Mouse (Mus musculus) intestine, embryonic 14.5 days (tissue): Measurements from ENCODE around the gene Ret. TPM values are rescaled to one million over a fixed set of nuclear protein-coding genes. Genes with fewer than 3 reads are reported as not detected.

ENCODE experiments used
- ATAC-seq: fragments of 200-750 bp; cut with Nextera tagmentation; replicated peaks from 2 replicates; pipeline ENCODE4 v1.8.0; 2017; ENCODE audit warnings: low read depth, moderate number of reproducible peaks, moderate TSS enrichment, moderate library complexity; ENCODE audit not compliant: low FRiP score, low TSS enrichment
- DNase-seq: peaks from one replicate; pipeline ENCODE4 v3.0.0-alpha.2; 2018; ENCODE audit warnings: low spot score
- H3K27ac ChIP-seq: fragments of 300-500 bp; sonication (generic); 2 replicates; pipeline ENCODE4 v1.5.1; 2014; ENCODE audit warnings: low read depth, mild to moderate bottlenecking, control low read depth
- H3K27me3 ChIP-seq: fragments of 300-500 bp; sonication (generic); replicated peaks from 2 replicates; pipeline ENCODE4 v1.6.1; 2014; ENCODE audit warnings: low read length, control low read depth; ENCODE audit not compliant: control insufficient read depth, insufficient read depth
- H3K36me3 ChIP-seq: fragments of 300-500 bp; sonication (generic); 2 replicates; pipeline ENCODE4 v1.6.1; 2014; ENCODE audit warnings: low read length, control low read depth; ENCODE audit not compliant: control insufficient read depth, insufficient read depth
- H3K4me1 ChIP-seq: fragments of 300-500 bp; sonication (generic); replicated peaks from 2 replicates; pipeline ENCODE4 v1.6.1; 2014; ENCODE audit warnings: low read length, control low read depth, mixed read lengths; ENCODE audit not compliant: control insufficient read depth, insufficient read depth
- H3K4me2 ChIP-seq: fragments of 300-500 bp; sonication (generic); 2 replicates; pipeline ENCODE4 v1.6.1; 2014; ENCODE audit warnings: low read length
- H3K4me3 ChIP-seq: fragments of 300-500 bp; sonication (generic); 2 replicates; pipeline ENCODE4 v1.5.1; 2014; ENCODE audit warnings: low read depth, low read length, control low read depth, mixed read lengths
- H3K9ac ChIP-seq: fragments of 300-500 bp; sonication (generic); 2 replicates; pipeline ENCODE4 v1.6.1; 2014; ENCODE audit warnings: mild to moderate bottlenecking, low read length
- H3K9me3 ChIP-seq: fragments of 300-500 bp; sonication (generic); 2 replicates; pipeline ENCODE4 v1.6.1; 2016; ENCODE audit warnings: low read length, control low read depth; ENCODE audit not compliant: control insufficient read depth
- WGBS: fragments of 180-500 bp; shearing (Covaris S2); extraction: QIAGEN DNeasy Blood & Tissue Kit; methylation state at CpG from one replicate; pipeline ENCODE4 v1.1.7; 2014; 5-methylcytosine and 5-hydroxymethylcytosine counted together
- polyA plus RNA-seq: library from polyadenylated mRNA; unstranded; fragments of >200 nt; fragmentation: Nextera tagmentation; extraction: Ambion mirVana; gene quantifications from 2 replicates; pipeline ENCODE4 v1.2.1, GENCODE M21; 2014

The Ret gene
- polyA plus RNA-seq, 1 experiment from 2014 or later: 23.4 TPM

GRCm38 (mm10) chr6:118205176-118205890, 7.8 kb upstream of the Ret start:
- H3K27ac ChIP-seq: no peak overlapping the region
- H3K27me3 ChIP-seq: no peaks in the 10 kb centered on the region
- H3K4me2 ChIP-seq: no peak overlapping the region
- H3K4me1 ChIP-seq: no peaks in the 10 kb centered on the region
- H3K9me3 ChIP-seq: no peaks in the 10 kb centered on the region
- no peak overlapping the region for H3K9ac ChIP-seq
- DNase-seq: no peak
- ATAC-seq: no peak
- 32% methylated on average over 7 of the region's 7 CpGs for WGBS
- H3K4me3 ChIP-seq: no peak overlapping the region
- no peaks in the 10 kb centered on the region for H3K36me3 ChIP-seq

- H3K9me3 ChIP-seq: no peaks in the 10 kb centered on the region
- WGBS: 100% methylated on average over 1 of the region's 1 CpGs
Measured at GRCm38 (mm10) chr6:118204112-118204511, 6.6 kb upstream of the Ret start.

GRCm38 (mm10) chr6:118196751-118197439, 623 bp downstream of the Ret start:
- DNase-seq: peak; percentile 74
- peak overlapping the region; percentile 42 for H3K9ac ChIP-seq
- WGBS: under 1% methylated on average over 84 of the region's 84 CpGs
- no peaks in the 10 kb centered on the region for H3K36me3 ChIP-seq
- H3K27me3 ChIP-seq: peaks cover 64% of the 10 kb centered on the region
- no peak overlapping the region; the same call in 1 of the 2 replicates for H3K27ac ChIP-seq
- H3K4me2 ChIP-seq: peak overlapping the region; percentile 99
- H3K4me3 ChIP-seq: peak overlapping the region; percentile 61
- peak; percentile 82 for ATAC-seq
- no peaks in the 10 kb centered on the region for H3K9me3 ChIP-seq
- no peaks in the 10 kb centered on the region; the same call in 1 of the 2 replicates for H3K4me1 ChIP-seq

More at GRCm38 (mm10) chr6:118204112-118204511, 6.6 kb upstream of the Ret start:
- peaks cover 10% of the 10 kb centered on the region for H3K27me3 ChIP-seq
- H3K27ac ChIP-seq: no peak overlapping the region
- H3K4me1 ChIP-seq: no peaks in the 10 kb centered on the region
- H3K4me2 ChIP-seq: no peak overlapping the region
- no peak overlapping the region for H3K9ac ChIP-seq
- no peak for ATAC-seq
- no peak overlapping the region for H3K4me3 ChIP-seq
- H3K36me3 ChIP-seq: no peaks in the 10 kb centered on the region
- no peak for DNase-seq

- H3K4me3 ChIP-seq: 0 out of 2 replicates have a peak overlapping the region, but pooled peaks have one; percentile 8
- H3K4me2 ChIP-seq: no peak overlapping the region
- no peak overlapping the region for H3K9ac ChIP-seq
- H3K36me3 ChIP-seq: no peaks in the 10 kb centered on the region
- no peak overlapping the region for H3K27ac ChIP-seq
- H3K27me3 ChIP-seq: peaks cover 62% of the 10 kb centered on the region
- H3K9me3 ChIP-seq: no peaks in the 10 kb centered on the region
- peak; percentile 69 for DNase-seq
- no peaks in the 10 kb centered on the region; the same call in 1 of the 2 replicates for H3K4me1 ChIP-seq
- ATAC-seq: no peak
- WGBS: 31% methylated on average over 8 of the region's 8 CpGs
Measured at GRCm38 (mm10) chr6:118195108-118195507, 2.4 kb downstream of the Ret start.

GRCm38 (mm10) chr6:118192882-118193281, 4.6 kb downstream of the Ret start:
- Histone ChIP-seq H3K27me3 (peaks cover 41% of the 10 kb centered on the region), H3K9ac (no peak overlapping the region), H3K27ac (no peak overlapping the region), H3K4me3 (no peak overlapping the region), H3K4me1 (no peaks in the 10 kb centered on the region; the same call in 1 of the 2 replicates), H3K36me3 (no peaks in the 10 kb centered on the region), H3K9me3 (no peaks in the 10 kb centered on the region), H3K4me2 (no peak overlapping the region)
- no peak for ATAC-seq
- WGBS: 57% methylated on average over 3 of the region's 3 CpGs
- DNase-seq: no peak

- ATAC-seq (no peak), DNase-seq (no peak)
- no peaks in the 10 kb centered on the region; the same call in 1 of the 2 replicates for H3K4me1 ChIP-seq
- WGBS: 56% methylated on average over 4 of the region's 4 CpGs
- H3K27ac ChIP-seq: no peak overlapping the region
- H3K4me2 ChIP-seq: no peak overlapping the region
- H3K9ac ChIP-seq: no peak overlapping the region
- no peak overlapping the region for H3K4me3 ChIP-seq
- H3K36me3 ChIP-seq: no peaks in the 10 kb centered on the region
- H3K9me3 ChIP-seq: no peaks in the 10 kb centered on the region
- peaks cover 34% of the 10 kb centered on the region for H3K27me3 ChIP-seq
Measured at GRCm38 (mm10) chr6:118192199-118192598, 5.3 kb downstream of the Ret start.

GRCm38 (mm10) chr6:118189764-118190163, 7.8 kb downstream of the Ret start:
- WGBS: 42% methylated on average over 3 of the region's 3 CpGs
- Histone ChIP-seq H3K27ac (no peak overlapping the region), H3K27me3 (peaks cover 10% of the 10 kb centered on the region), H3K4me3 (no peak overlapping the region), H3K9ac (no peak overlapping the region), H3K36me3 (no peaks in the 10 kb centered on the region), H3K4me1 (no peaks in the 10 kb centered on the region), H3K9me3 (no peaks in the 10 kb centered on the region), H3K4me2 (no peak overlapping the region)
- ATAC-seq (no peak), DNase-seq (no peak)

GRCm38 (mm10) chr6:118188599-118188998, 8.9 kb downstream of the Ret start:
- peak; percentile 66 for DNase-seq
- Histone ChIP-seq H3K27ac (no peak overlapping the region), H3K36me3 (no peaks in the 10 kb centered on the region), H3K9ac (no peak overlapping the region), H3K4me1 (no peaks in the 10 kb centered on the region), H3K4me3 (no peak overlapping the region), H3K4me2 (no peak overlapping the region), H3K27me3 (0 out of 2 replicates have a peak, but pooled peaks cover 3% of the 10 kb centered on the region), H3K9me3 (no peaks in the 10 kb centered on the region)
- ATAC-seq: peak; percentile 78
- 64% methylated on average over 9 of the region's 9 CpGs for WGBS
